Mouse (Mus musculus) cerebellum, postnatal 14 days (tissue): ENCODE measurements around the gene Sh3bgrl.

Source experiments
- DNase-seq, 2 experiments: peaks; one replicate each; pipeline ENCODE4 v3.0.0; 2021; ENCODE audit warnings: mixed read lengths in 2 of 2

Sh3bgrl gene

DNA sequence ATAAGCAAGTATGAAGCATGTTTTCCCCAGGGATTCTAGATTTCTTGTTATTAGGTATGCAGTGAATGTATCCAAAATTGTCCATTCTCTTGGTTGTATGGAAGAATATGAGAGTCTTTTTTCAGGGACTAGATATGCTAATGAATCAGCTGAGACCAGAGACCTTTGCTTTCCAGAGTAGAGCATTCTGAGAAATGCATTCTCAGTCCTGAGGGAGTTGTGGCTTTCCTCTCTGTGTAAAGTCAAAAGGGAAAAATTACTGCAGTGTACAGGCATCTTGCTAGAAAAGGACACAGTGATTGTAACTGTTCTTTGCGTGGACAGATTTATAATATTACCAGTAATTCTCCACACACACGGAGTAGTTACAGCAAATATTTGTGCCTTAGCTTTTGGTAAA is 38.3 kb downstream of the Sh3bgrl start:
- DNase-seq: no peak

DNA sequence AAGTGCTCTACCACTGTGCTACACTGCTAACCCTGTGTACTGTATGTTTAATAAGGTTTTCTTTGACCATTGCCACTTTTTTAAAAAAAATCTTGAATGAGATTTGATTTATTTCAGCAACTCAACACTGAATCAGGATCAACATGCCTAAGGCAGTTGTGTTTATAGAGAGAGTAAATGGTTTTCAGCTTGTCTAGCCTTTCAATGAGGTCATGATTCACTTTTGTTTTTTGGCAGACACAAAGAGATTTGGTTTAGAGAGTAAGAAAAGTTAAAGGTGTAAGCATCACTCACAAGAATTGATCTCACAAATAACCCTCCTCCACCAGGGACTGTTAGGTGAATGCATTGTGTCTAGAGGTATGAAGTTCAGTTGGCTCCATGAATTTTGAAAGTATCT is 41.1 kb downstream of the Sh3bgrl start:
- no peak for DNase-seq

DNA sequence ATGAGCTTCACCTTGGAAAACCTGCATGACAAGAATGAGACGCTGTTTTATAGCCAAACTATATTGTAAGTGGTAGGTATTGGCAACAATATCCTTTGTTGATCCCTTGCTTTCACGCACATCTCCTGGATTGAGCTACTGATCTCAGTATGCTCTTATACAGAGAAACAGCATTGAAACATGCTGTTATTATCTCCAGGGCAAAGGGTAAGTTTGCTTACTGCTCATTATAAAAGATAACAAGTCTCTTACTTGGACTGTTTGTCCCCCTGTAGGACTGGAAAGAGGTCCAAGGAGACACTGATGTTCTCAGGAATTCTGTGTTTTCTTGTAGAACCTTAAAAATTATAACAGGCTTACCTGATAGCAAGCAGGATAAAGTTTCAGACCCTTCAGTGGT is 41.7 kb downstream of the Sh3bgrl start:
- DNase-seq: no peak

DNA sequence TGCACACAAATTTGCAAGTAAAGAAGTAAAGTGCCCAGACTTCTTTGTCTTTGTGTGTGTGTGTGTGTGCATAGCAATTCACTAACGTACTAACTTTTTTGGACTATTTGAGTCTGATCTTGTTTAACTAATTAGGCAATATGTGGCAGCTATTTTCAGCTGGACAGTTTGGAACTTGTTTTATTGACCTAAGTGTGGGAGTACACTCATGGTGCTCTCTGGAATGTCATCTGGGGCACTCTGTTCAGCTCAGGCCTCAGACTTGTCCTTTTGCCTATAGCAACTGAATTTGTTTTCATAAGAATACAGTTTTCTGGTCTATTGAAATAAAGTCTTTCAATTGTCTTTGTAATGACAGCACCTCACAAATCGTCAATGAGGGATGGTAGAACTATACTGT is 42.1 kb downstream of the Sh3bgrl start:
- DNase-seq: no peak

DNA sequence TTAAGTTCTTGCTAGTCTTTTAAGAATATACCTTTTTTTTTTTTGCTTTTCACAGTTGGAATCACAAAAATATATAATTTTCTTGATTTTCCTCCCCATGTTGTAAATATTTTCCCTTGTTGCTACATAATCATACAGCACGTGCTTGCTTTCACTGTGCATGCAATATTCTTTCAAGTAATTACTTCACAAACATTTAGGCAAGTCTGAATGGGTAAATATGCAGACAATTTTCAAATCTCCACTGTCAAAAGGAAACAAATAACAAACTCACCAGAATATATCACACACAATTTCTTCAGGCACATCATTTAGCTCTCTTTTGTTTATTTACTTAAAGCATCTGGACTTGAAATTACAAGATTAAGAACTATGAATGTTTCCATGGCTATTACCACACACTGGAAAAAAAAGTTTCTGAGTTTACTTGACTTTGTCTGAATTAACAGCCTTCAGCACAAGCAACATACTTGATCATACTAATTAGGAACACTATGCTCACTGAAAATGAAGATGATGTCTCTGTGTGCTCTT is 46.2 kb downstream of the Sh3bgrl start:
- no peak for DNase-seq

DNA sequence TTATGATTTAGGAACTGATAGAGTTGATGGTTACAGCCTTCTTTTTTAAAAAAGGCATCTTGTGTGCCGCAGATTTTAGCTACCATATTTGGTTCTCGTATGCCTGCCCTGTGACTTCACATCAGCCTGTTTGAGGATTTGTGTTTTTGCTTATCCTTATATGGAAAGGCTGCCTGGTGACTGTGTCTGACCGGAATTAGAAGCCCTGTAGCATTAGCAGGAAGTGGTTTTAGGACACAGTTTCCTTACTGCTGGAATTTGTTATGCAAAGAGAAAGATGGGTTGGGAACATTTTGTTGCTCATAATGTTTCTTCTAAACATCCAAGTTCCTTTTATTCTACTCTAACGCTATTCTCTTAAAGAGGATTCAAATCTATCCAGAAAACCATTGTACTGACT is 47.1 kb downstream of the Sh3bgrl start:
- DNase-seq: no peak

DNA sequence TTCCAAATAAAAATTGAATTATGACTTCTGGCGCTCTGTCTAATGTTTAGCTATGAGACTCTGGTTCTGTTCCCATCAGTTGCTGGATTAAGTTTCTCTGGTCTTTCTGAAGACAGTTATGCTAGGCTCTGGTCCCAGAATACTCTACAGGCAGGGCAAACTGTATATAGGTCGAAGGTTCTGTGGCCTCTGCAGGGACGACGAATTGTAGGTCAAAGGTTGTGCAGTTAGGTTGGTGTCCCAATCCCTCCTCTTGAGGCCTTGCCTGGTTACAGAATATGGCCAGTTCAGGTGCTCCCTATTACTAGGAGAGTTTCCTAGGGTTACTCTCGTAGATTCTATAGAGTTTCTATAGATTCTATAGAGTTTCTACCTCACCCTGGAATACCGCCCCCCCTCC is 50.6 kb downstream of the Sh3bgrl start:
- DNase-seq: no peak

DNA sequence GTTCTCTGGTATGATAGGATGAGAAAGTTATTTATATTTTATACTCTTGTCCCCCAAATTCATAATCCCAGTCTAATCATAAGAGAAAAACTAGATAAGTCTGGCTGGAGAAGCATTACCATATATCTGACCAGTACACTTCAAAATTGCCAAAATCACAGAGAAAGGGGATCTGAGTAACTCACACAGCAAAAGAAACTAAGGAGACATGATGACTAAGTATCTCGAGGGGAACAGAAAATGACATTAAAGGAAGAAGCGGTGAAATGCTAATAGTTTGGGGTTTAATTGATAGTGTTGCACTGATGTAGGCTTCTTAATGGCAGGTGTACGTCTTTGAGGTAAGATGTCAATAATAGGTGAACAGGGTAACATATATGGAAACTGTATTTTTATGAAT is 51.9 kb downstream of the Sh3bgrl start:
- no peak for DNase-seq

DNA sequence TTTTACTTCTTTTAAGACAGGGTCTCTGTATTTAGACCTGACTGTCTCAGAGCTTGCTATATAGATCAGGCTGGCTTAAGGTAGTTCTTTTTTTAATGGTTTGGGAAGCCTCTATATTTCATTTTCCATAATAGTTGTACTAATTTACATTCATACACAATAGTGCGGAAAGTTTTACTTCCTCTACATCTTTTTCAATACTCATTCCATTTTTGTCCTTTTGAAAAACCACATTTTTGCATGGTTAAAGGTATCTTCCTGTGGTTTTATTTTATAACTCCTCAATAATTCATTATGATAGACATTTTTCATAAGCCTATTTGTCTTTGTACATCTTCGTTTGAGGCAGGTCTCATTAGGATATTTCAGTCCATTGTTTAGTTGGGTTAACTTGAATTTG is 56.1 kb downstream of the Sh3bgrl start:
- DNase-seq: no peak

DNA sequence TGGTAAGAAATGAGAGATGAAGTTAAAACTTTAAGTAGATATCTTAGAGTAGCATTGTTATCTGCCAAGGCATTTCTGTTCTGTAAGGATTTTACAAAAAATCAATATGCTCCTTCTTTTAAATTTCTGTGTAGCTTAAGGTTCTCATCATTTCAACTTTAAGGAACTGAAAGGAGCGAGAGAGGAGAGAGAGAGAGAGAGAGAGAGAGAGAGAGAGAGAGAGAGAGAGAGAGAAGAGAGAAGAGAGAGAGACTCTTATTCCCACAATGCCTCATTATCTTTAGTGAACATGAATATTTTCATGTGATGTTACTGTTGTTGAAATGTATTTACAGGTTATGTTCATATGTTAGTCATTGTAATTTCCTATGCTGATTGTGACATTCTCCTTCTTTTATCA is 65.2 kb downstream of the Sh3bgrl start:
- no peak for DNase-seq

DNA sequence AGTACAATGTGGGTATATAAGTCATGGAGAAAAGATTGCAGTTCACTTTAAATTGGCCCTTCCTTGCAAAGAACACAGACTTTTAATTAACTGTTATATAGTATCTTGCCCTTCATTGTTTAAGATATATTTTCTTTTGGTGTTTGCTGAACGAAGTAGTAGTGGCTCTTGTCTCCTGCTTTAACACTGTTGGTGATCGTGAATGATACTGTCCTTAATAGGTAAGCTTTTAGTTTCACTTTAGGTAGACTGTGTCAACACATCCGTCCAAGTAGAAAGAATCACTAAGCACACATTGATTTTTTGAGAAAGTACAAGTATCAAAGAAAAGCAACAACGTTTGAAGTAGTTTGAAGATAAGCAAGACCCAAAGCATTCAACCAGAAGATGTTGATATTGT is 65.7 kb downstream of the Sh3bgrl start:
- DNase-seq: no peak

DNA sequence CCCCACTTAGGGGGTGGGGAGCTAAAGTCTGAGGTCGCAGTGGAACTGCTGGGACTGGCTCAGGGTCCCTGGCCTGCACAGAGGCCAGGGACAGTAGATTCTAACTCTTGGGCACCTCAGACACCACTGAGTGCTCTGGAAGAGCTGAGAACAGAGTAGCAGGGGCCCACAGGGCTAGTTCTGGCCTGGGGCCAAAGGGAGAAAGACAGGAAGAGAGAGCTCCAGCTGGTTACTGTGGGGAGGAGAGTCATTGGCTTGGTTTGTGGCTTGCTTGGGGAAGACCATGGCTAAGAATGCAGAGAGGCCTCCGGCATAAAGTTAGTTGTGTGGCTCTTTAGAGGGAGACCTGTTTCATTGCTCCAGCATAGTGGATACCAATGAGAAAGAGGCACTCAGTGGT is 79.9 kb downstream of the Sh3bgrl start:
- no peak for DNase-seq

DNA sequence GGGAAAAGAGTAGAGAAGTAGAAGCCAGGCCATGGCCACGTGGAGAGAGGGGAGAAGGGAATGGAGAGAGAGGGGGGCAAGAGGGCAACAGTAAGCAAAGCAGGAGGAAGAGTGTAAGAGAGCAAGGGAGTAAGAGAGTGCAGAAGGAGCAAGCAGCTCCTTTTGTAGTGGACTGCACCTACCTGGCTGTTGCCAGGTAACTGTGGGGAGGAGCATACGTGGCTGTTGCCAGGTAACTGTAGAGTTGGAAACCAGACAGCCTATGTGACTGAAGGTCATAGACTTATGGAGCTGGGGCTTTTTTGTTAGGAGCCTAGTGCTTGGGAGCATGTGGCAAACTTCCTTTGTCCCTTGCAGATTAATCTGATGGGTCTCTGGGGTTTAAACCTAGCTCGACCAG is 80.3 kb downstream of the Sh3bgrl start:
- DNase-seq: no peak

DNA sequence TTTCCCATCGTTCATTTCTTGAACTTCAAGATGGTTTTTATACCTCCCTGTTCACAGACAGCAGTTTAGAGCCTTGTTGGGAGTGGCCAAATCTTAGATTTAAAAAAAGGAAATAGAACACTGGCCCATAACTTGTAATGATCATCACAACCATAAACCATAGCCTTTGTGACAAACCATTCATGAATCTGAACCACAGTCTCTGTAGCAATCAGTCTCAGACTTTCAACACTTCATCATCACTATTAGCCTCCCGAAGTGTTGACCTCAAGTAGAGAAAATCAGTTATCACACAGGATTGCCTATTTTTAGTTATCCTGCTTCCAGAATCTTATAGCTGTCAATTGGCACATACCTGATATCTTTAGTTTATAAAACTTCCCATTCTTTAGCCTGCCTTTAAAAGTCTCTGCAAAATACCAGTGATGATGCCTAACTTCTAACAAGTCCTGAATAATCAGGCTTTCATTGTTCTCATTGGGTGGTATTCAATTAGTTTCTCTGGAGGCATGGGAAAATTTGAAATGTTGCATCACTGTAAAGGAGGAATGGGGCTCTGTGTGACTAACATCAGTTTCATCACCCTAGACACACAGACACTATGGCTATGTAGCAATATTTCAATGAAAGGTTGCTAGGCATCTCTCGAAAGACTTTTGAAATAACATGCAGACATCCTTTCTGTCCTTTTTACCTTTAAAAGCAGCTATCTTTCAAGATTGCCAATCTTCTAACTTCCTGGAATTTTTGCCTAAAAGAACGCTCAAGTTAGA is 89.7 kb downstream of the Sh3bgrl start:
- DNase-seq: no peak

DNA sequence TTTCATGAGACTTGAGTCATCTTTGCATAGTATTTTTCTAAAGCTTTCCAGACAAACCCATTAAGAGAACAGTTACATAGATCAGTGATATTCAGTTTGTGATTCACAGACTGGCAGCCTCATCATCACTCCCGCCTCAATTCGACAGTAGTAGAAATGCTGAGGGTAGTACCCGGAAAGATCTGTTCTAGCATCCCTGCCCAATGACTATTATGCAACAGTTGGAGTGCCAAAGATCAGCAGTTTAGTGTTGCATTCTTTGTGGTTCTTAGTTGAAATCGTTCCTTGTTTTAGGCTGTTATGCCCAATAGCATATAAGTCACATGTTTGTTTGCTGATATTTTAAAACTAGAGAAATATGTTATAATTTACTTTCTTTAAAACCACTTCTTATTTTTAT is 94.4 kb downstream of the Sh3bgrl start:
- no peak for DNase-seq

DNA sequence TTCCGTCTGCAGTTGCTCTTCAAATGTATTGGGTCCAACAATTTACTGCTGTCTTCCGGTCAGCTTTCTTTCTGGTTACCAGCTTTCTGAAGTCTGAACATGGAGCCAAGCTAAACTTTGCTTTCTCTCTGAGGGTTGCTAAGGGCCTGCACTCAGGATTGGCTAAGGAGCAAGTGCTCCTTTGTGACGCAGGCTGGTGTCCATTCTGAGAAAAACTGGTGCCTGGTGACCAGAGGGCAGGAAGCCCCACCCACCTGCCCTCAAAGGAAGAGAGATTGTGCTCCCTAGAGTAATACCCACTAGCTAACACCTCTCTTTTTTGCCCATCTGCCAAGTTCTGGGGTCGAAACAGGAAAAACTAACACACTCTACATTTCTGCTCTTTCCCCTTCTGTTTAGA is 95.8 kb downstream of the Sh3bgrl start:
- DNase-seq: no peak

DNA sequence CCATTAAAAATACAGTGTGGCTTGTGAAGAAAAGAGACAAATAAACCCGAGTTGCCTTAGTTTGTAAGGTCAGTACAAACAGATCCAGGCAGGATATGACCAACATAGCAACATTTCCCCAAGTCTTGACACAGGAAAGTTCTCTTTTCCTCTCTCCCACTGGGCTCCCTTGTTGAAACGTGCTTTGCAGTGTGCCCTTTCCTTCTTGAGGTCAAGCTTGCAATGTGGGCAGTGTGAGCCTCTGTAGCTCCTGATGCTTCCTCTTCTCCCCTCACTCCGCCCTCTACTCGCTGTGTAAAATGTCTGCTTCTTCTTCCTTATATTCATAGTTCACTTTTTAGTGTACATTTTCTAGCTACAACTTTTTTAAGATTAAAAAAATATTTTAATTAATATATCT is 96.3 kb downstream of the Sh3bgrl start:
- DNase-seq: no peak

DNA sequence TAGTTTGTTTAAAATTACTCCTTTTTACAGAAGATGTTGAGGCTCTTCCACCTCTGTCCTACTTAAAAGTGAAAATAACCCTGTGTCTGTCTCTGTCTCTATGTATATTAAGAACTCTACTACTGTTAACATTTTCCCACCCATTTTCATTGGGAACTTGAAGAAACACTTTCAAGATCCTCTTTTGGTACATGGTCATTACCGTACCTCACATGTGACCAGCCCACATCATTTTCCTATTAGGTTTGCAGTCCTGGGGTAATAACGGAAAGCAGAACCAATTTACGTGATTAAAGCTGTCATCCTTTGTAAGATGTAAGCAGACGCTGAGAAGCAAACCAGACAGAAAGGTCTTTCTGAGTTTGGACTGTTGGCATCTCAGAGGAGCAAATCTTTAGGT is 101.3 kb downstream of the Sh3bgrl start, which contains the start of gene Gm6377:
TSS of gene Gm6377 (plus strand) at position 289 of the 400 bp plus-strand sequence.
- no peak for DNase-seq

DNA sequence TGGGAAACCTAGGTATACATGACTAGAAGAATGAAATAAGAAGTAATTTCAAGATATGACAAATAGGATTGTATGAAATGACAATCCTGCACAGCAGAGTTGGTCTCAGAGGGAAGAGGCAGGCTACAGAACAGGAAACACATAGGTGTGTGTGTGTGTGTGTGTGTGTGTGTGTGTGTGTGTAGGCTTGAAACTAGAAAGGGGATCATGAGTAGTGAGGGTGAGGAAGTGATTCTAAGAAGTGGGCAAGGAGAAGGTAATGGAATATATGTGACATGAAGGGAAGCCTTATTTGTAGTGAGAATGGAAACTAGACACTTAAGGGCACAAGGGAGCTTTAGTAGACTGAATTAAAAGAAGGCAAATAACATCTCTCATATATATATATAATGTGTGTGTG is 112.7 kb downstream of the Sh3bgrl start:
- no peak for DNase-seq

DNA sequence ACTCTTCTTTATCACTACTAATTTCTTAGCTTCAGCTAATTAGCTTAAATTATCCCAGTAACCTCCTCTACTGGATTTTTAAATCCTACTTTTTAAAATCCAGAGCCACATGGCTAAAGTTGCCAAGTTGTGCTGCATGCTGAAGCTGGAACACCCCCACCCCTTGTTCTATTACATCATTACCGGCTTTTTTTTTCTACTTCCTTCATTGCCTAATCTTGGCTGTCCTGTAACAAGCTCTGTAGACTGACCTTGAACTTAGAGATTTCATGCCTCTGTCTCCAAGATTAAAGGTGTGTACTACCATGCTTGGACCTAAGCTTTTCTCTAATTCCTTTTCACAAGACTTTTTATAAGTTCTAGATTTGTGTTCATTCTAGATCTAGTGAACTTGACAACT is 133.6 kb downstream of the Sh3bgrl start:
- DNase-seq: no peak

DNA sequence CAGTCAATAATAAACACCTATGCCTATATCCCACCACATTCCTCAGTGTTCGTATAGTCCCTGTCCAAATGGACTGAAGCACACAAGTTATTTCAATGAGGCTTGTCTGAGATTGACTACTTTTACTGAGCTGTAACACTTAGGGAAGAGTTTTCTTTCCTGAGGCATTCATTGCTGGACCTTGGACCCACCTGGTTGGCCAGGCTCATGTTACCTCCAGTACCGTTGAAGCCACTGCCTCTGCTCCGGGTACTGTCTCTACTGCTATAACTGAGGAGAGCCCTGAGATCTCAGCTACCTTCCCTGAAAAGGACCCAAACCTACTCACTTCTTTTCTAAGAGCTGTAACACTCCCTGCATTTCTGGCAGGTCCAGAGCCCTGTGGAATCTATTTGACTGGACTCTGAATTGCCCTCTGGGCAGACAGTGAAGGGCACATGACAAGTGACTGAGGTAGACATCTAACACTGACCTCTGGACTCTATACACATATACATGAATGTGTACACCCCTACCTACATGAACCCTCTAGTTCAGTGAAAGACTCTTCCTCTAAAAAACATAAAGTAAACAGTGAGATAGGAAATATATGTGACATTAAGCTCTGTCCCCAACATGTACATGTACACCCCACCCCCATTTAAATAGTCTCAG is 140.3 kb downstream of the Sh3bgrl start:
- DNase-seq: no peak

DNA sequence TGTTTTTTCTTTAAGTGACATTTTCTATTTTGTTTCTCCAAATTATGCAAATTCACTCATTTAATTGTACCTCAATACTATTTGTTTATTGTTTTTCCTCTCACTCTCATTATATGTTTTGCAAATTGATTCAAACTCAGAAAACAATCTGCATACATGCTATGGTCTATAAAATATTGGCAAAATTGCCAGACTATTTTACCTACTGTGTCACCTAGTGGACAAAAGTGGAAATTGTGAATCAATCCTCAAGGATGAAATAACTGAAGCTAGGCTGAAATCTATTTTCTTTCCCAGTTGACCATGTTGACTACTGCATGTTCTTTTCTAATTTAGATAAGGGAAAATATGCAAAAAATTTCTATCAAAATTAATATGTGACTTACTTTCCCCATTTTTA is 143.0 kb downstream of the Sh3bgrl start:
- DNase-seq: peak in 1 of 2 experiments; percentile 4
